20 mouse cellular contexts compared by ENCODE assay signal in genomic region chr11:94483436-94483835, GRCm38 (mm10). TPM values are rescaled to one million over a fixed set of nuclear protein-coding genes. Genes with fewer than 3 reads are reported as not detected.
DNase-seq lines count a peak whose midpoint lies in the region; ATAC-seq and TF ChIP-seq lines count a peak whose summit lies in the region.
"Had no signal": no experiment of that assay in that cellular context is flagged by ENCODE, and none has a peak within 500 bp of the region (broad histone marks: within the 10 kb centered on the region; RNA-seq: fewer than 3 reads in every experiment).

No protein-coding gene starts in this region.

- no peak; the same call in 1 of the 2 replicates for TF ChIP-seq CTCF in kidney, adult 2 months (conservative IDR thresholded peaks at IDR 0.05; ENCODE audit: insufficient read depth, insufficient read length, low read depth, low read length)
- TF ChIP-seq CTCF in cerebellum, adult 2 months (IDR thresholded peaks at IDR 0.05; ENCODE audit: borderline replicate concordance, insufficient read depth, low read depth, low read length) = peak; percentile 61; the same call in 1 of the 2 replicates
- TF ChIP-seq CTCF in embryonic fibroblast, embryonic 13.5 days (IDR thresholded peaks at IDR 0.05; ENCODE audit: borderline replicate concordance, insufficient read depth, low read length) = peak; percentile 4; the same call in 1 of the 2 replicates

- H3K4me1 ChIP-seq in kidney, adult 2 months (ENCODE audit: control insufficient read depth, insufficient read depth, low read length) = no peaks in the 10 kb centered on the region
- peaks cover 10% of the 10 kb centered on the region for H3K4me1 ChIP-seq in kidney, embryonic 15.5 days
- H3K4me1 ChIP-seq in cerebellum, adult 2 months (ENCODE audit: control insufficient read depth, insufficient read depth, low read length) = peaks cover 25% of the 10 kb centered on the region
- no peaks in the 10 kb centered on the region for H3K4me1 ChIP-seq in embryonic fibroblast, embryonic 13.5 days (ENCODE audit: control insufficient read depth, insufficient read depth, low read length)
- H3K4me1 ChIP-seq: embryonic facial prominence, embryonic 12.5 days had no signal

- no peaks in the 10 kb centered on the region for H3K9me3 ChIP-seq in kidney, embryonic 15.5 days (replicated peaks)
- H3K9me3 ChIP-seq: embryonic facial prominence, embryonic 12.5 days; heart, embryonic 10.5 days; liver, embryonic 12.5 days had no signal

- no peak for TF ChIP-seq POLR2A in kidney, adult 2 months (IDR thresholded peaks at IDR 0.05; ENCODE audit: low read depth, low read length)
- peak; percentile 30; the same call in 1 of the 2 replicates for TF ChIP-seq POLR2A in cerebellum, adult 2 months (IDR thresholded peaks at IDR 0.05; ENCODE audit: borderline replicate concordance, insufficient read depth, low read length)
- TF ChIP-seq POLR2A in embryonic fibroblast, embryonic 13.5 days (IDR thresholded peaks at IDR 0.05; ENCODE audit: low read depth, low read length) = no peak

- H3K27me3 ChIP-seq in kidney, adult 2 months (replicated peaks; ENCODE audit: control insufficient read depth, insufficient read depth, low read length) = no peaks in the 10 kb centered on the region
- peaks cover 40% of the 10 kb centered on the region for H3K27me3 ChIP-seq in kidney, embryonic 15.5 days
- H3K27me3 ChIP-seq in cerebellum, adult 2 months (ENCODE audit: control insufficient read depth, insufficient read depth, low read length) = no peaks in the 10 kb centered on the region

- WGBS in kidney, adult 2 months = 70% methylated on average over 11 of the region's 11 CpGs
- 78% methylated on average over 11 of the region's 11 CpGs for WGBS in kidney, embryonic 15.5 days
- 8% methylated on average over 11 of the region's 11 CpGs for WGBS in cerebellum, adult 2 months

- no peak overlapping the region for H3K27ac ChIP-seq in kidney, adult 2 months (ENCODE audit: insufficient read depth, low read depth, low read length)
- H3K27ac ChIP-seq in kidney, embryonic 15.5 days = no peak overlapping the region
- peak overlapping the region; percentile 19; the same call in 1 of the 2 replicates for H3K27ac ChIP-seq in cerebellum, adult 2 months (ENCODE audit: insufficient read depth, low read length)
- H3K27ac ChIP-seq in embryonic fibroblast, embryonic 13.5 days (ENCODE audit: insufficient read depth, low read length) = no peak overlapping the region
- H3K27ac ChIP-seq: embryonic facial prominence, embryonic 12.5 days; heart, embryonic 10.5 days; liver, embryonic 12.5 days had no signal

- peak; percentile 17 for DNase-seq in kidney, adult 2 months
- DNase-seq in brain, adult 2 months (ENCODE audit: low read depth, low spot score) = peak; percentile 93
- DNase-seq in cerebellum, adult 2 months = peak; percentile 83 to 91
- no peak for DNase-seq in layer of hippocampus, adult 18-20 months (ENCODE audit: low spot score in 2 of 2)
- DNase-seq: adrenal gland, adult 2 months; heart, postnatal 36 days; layer of hippocampus, postnatal 36 days; lung, embryonic 14.5 days; thymus, adult 2 months had no signal

- no peak overlapping the region for H3K9ac ChIP-seq in kidney, embryonic 15.5 days
- H3K9ac ChIP-seq: embryonic facial prominence, embryonic 12.5 days; liver, embryonic 12.5 days; lung, embryonic 14.5 days had no signal

- no peak overlapping the region for H3K4me2 ChIP-seq in kidney, embryonic 15.5 days
- H3K4me2 ChIP-seq: embryonic facial prominence, embryonic 12.5 days; liver, embryonic 12.5 days; lung, embryonic 14.5 days had no signal

- H3K36me3 ChIP-seq in kidney, adult 2 months (ENCODE audit: control insufficient read depth, insufficient read depth, low read length) = no peaks in the 10 kb centered on the region
- H3K36me3 ChIP-seq in kidney, embryonic 15.5 days = no peaks in the 10 kb centered on the region
- H3K36me3 ChIP-seq: embryonic facial prominence, embryonic 12.5 days; heart, embryonic 10.5 days; liver, embryonic 12.5 days had no signal

- H3K4me3 ChIP-seq in kidney, adult 2 months (ENCODE audit: insufficient read depth, low read depth, low read length) = no peak overlapping the region
- no peak overlapping the region for H3K4me3 ChIP-seq in kidney, embryonic 15.5 days (replicated peaks)
- H3K4me3 ChIP-seq in cerebellum, adult 2 months (replicated peaks; ENCODE audit: insufficient read depth, low read depth, low read length) = no peak overlapping the region
- no peak overlapping the region for H3K4me3 ChIP-seq in embryonic fibroblast, embryonic 13.5 days (ENCODE audit: insufficient read depth, low read length)
- H3K4me3 ChIP-seq: embryonic facial prominence, embryonic 12.5 days; heart, embryonic 10.5 days; liver, embryonic 12.5 days had no signal

- no peak for ATAC-seq in kidney, embryonic 15.5 days (replicated peaks; ENCODE audit: low FRiP score)
- no peak for ATAC-seq in megakaryocyte-erythroid progenitor cell, adult 5-6 weeks (replicated peaks; ENCODE audit: low FRiP score, low TSS enrichment, poor library complexity, severe bottlenecking)
- ATAC-seq: forebrain, embryonic 16.5 days; liver, embryonic 12.5 days; midbrain, embryonic 16.5 days had no signal

RNA-seq across cellular contexts. Expression of gene Spata20, which starts 2.5 kb away (rescaled TPM):
- 1.1 TPM in 2 replicates for polyA plus RNA-seq in kidney, adult 2 months (2012; rRNA removed)
- polyA plus RNA-seq in kidney, embryonic 15.5 days (2015; fragmentation: Nextera tagmentation; extraction: Ambion mirVana) = 0.05 and 0.19 TPM in 2 replicates
- 1.5 and 1.9 TPM in 2 replicates for polyA plus RNA-seq in cerebellum, adult 2 months (2012; rRNA removed)
- not detected in 2 replicates for polyA plus RNA-seq in embryonic fibroblast, embryonic 13.5 days (2011; ENCODE audit: insufficient read length, low read depth, missing spikeins)
- total RNA-seq in megakaryocyte-erythroid progenitor cell, adult 5-6 weeks (2014; fragmentation: Nextera tagmentation) = not detected in 2 replicates
- total RNA-seq in megakaryocyte-erythroid progenitor cell, adult 5-6 weeks (2017) = not detected in 2 replicates
- total RNA-seq in layer of hippocampus, adult 18-20 months (2021) = under 1 TPM in 1 of 2 experiments, not detected in 1; 0.79 TPM
- total RNA-seq: adrenal gland, adult 2 months; common myeloid progenitor, adult 5-6 weeks had no signal
- polyA plus RNA-seq: adrenal gland, adult 2 months; heart, embryonic 10.5 days; limb, embryonic 11.5 days; liver, embryonic 12.5 days; small intestine, adult 2 months had no signal

RNA-seq across cellular contexts. Expression of gene Cacna1g, which starts 9.4 kb away (rescaled TPM):
- 7.6 and 10.2 TPM in 2 replicates for polyA plus RNA-seq in kidney, adult 2 months (2012; rRNA removed)
- polyA plus RNA-seq in kidney, embryonic 15.5 days (2015; fragmentation: Nextera tagmentation; extraction: Ambion mirVana) = 8.5 and 9.9 TPM in 2 replicates
- 199 and 248 TPM in 2 replicates for polyA plus RNA-seq in cerebellum, adult 2 months (2012; rRNA removed)
- polyA plus RNA-seq in embryonic fibroblast, embryonic 13.5 days (2011; ENCODE audit: insufficient read length, low read depth, missing spikeins) = 31.7 and 38.9 TPM in 2 replicates
- total RNA-seq in megakaryocyte-erythroid progenitor cell, adult 5-6 weeks (2014; fragmentation: Nextera tagmentation) = 0.35 and 1.9 TPM in 2 replicates
- 0.04 and 3.8 TPM in 2 replicates for total RNA-seq in megakaryocyte-erythroid progenitor cell, adult 5-6 weeks (2017)
- total RNA-seq in layer of hippocampus, adult 18-20 months (2021) = 10 to 100 TPM; 53.2 to 59.2 TPM
- total RNA-seq: common myeloid progenitor, adult 5-6 weeks had no signal

RNA-seq across cellular contexts. Expression of gene Epn3, which starts 16.3 kb away (rescaled TPM):
- polyA plus RNA-seq in kidney, adult 2 months (2012; rRNA removed) = 35.6 and 36.4 TPM in 2 replicates
- 16.5 and 18.4 TPM in 2 replicates for polyA plus RNA-seq in kidney, embryonic 15.5 days (2015; fragmentation: Nextera tagmentation; extraction: Ambion mirVana)
- polyA plus RNA-seq in cerebellum, adult 2 months (2012; rRNA removed) = 31.1 and 35.9 TPM in 2 replicates
- polyA plus RNA-seq in embryonic fibroblast, embryonic 13.5 days (2011; ENCODE audit: insufficient read length, low read depth, missing spikeins) = 0.53 and 1.4 TPM in 2 replicates
- not detected in 2 replicates for total RNA-seq in megakaryocyte-erythroid progenitor cell, adult 5-6 weeks (2014; fragmentation: Nextera tagmentation)
- not detected in 2 replicates for total RNA-seq in megakaryocyte-erythroid progenitor cell, adult 5-6 weeks (2017)
- 1 to 10 TPM; 2.1 to 2.2 TPM for total RNA-seq in layer of hippocampus, adult 18-20 months (2021)
- total RNA-seq: common myeloid progenitor, adult 5-6 weeks had no signal
- polyA plus RNA-seq: liver, embryonic 12.5 days had no signal

RNA-seq across cellular contexts. Expression of gene Mycbpap, which starts 38.1 kb away (rescaled TPM):
- 5.0 TPM in 2 replicates for polyA plus RNA-seq in kidney, adult 2 months (2012; rRNA removed)
- 3.6 and 4.4 TPM in 2 replicates for polyA plus RNA-seq in kidney, embryonic 15.5 days (2015; fragmentation: Nextera tagmentation; extraction: Ambion mirVana)
- polyA plus RNA-seq in cerebellum, adult 2 months (2012; rRNA removed) = 3.6 and 4.9 TPM in 2 replicates
- polyA plus RNA-seq in embryonic fibroblast, embryonic 13.5 days (2011; ENCODE audit: insufficient read length, low read depth, missing spikeins) = 1.6 and 2.0 TPM in 2 replicates
- total RNA-seq in megakaryocyte-erythroid progenitor cell, adult 5-6 weeks (2014; fragmentation: Nextera tagmentation) = not detected in 2 replicates
- total RNA-seq in megakaryocyte-erythroid progenitor cell, adult 5-6 weeks (2017) = not detected in 2 replicates
- 1 to 10 TPM; 2.1 to 3.7 TPM for total RNA-seq in layer of hippocampus, adult 18-20 months (2021)

Comparison
In these comparisons a context has a peak if more than half of its experiments do, and no peak if none do; other contexts are left out.
1. DNase-seq: peak in kidney, adult 2 months (single experiment), brain, adult 2 months (single experiment) and cerebellum, adult 2 months (2 of 2); none in layer of hippocampus, adult 18-20 months (0 of 2).